Mouse (Mus musculus): ENCODE data around the gene Pde2a. TPM values are rescaled to one million over a fixed set of nuclear protein-coding genes. Genes with fewer than 3 reads are reported as not detected.
A peak's percentile ranks its signal among the peaks of the same experiment; 100 is the strongest.

Gene Pde2a
- total RNA-seq, 1 experiment from 2014 or later: 1.7 TPM

DNA sequence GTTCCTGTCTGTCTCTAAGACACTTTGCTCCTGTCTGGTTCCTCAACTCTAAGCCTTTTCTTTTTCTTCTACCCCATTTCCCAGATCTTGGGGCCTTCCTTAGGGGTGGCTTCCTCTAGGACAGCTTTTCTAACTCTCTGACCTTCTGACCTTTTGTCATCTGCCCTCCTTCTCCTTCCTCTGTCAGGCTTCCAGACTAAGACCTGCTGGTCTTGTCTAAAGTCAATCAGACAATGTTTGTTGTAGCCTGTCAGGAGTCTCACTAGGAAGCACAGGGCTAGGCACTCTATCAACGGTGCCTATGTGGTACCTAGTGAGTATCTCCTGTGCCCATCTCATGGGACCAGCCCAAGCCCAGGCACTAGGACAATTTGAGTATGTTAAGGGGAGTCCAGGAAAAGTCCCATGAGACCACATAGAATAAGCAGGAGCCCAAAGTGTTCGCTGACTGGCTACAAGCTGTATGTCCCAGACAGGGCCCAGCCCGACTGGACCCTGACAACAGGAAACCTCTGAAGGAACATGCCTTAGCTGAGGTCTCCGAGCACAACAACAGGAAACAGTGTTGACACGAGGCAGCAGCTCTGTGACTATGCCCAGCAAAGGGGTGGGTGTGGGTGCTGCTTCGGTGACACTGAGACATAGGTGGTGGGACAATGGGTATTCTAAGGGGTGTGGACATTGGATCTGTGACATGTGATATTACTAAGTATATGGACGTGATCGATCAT, 44.5 kb downstream of the Pde2a start:
- ATAC-seq (replicated peaks; ENCODE audit: low read depth, poor library complexity, severe bottlenecking): peak; percentile 71

DNA sequence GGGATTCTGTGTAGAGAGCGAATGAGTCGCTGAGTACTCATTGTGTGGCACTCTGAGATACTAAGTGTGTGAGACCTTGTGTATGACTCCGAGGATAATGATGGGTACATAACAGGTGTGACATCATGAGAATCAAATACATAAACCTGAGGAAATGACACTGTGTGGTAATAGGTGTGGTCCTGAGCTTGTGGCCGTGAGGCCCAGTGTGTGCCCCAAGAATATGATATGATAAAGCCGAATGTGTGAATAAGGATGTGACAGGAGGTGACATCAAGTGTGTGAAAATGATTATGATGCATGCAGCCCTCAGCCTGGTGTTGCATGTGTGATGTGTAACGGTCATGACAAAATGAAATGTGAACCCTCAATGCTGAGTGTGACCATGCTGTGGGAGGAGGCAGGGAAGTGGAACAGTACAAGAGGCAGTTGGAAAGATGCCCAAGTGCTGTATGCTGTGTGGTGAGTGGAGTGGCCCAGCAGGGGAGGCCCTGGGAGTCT, 45.1 kb downstream of the Pde2a start:
- ATAC-seq (replicated peaks; ENCODE audit: low read depth, poor library complexity, severe bottlenecking): peak; percentile 66

DNA sequence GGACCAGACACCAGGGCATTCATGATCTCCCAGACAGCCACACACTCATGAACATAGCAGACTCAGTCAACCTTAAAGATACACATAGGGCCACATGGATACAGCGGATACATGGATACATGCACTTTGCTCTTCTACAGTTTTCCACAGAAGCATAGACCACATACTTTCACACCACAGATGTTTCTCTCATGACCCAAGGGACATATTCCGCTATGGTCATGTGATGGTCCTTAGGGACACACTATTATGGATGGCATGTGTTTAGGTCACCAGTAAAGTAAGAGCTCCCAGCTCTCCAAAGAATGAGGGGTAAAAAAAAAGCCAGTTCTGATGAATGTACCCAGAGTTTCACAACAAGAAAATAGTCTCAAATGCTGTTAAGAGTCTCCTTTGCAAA, 49.9 kb downstream of the Pde2a start:
- ATAC-seq (replicated peaks; ENCODE audit: low read depth, poor library complexity, severe bottlenecking): no peak

DNA sequence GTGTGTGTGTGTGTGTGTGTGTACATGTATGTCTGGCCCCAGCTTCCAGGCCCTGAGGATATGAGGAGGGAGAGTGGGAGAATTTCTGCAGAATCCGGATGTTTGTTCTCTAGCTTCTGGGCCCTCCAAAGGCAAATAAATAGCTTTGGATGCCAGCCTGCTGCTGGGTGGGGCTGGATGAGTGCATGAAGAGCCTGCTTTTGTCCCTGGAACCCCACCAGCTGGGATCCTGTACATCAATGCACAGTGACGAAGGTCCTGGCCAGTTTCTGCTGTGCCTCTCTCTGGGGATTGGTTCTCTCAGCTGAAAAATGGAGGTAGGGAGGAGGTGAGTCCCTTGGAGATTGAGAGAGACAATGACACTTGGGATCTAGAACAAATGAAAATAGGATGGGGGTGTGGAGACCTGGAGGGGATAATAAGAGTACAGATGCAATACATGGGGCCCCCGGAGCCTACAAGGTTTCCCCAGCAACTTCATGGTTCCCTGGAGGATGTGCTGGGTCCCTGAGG, 50.5 kb downstream of the Pde2a start:
- ATAC-seq (replicated peaks; ENCODE audit: low read depth, poor library complexity, severe bottlenecking): no peak

DNA sequence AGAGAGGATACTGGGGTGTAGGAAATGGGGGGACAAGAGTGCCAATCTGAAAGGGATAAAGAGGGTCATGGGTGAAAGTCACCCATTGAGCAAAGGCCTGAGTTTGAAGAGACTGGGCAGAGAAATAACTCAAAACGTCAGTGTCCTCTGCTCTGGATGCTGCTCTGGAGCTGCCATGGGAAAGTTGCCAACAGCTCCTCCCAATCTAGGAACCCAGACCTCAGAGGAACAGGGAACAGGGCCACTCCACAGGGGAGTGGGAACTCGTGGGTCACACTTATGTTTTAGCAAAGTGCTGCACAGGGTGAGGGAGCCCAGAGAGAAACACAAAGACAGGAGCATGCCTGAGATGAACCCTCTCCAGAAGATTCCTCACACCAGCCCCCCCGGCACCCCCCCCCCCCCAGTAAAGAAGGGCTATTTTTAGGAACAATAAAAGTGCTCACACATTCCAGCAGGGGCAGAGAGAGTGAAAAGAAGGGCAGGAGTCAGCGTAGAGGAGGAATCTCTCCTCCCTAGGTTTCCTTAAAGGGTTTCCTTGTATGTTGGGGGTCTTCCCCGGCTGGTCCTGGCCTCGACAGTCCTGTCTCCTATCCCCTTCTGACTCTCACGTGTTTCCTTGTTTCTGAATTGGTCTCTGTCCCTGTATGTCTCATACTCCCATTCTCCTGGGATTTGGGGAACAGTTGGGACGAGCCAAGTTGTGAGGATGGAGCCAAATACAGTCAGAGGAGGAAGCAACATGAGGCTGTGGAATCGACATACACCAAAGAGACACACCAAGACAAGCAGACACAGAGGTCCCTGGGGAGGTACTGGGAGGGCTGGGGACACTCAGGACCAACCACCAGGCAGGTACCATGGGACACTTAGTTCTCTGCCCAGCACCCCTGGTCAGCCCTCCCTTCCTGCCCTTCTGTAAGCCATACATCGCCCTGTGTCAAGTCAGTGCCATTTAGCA, 51.4 kb downstream of the Pde2a start:
- no peak for ATAC-seq (replicated peaks; ENCODE audit: low read depth, poor library complexity, severe bottlenecking)

DNA sequence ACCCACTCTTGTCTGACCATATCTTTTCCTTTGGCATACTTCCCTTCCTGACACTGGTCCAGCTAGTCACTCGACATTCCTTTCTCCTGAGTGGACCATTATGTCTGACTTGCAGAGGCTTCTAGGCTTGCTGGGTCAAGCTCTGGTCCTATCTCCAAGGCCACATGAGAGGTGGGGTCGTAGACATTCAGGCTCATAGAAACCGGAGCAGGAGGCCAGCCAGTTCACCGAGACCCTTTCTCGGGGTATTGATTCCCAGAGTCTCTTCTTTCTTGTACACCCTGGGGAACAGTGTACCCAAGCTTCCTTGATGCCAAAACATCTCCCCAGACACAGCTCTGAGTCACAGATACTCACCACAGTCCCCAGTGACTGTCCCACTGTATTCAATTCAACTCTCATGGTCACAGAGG, 52.9 kb downstream of the Pde2a start:
- no peak for ATAC-seq (replicated peaks; ENCODE audit: low read depth, poor library complexity, severe bottlenecking)

DNA sequence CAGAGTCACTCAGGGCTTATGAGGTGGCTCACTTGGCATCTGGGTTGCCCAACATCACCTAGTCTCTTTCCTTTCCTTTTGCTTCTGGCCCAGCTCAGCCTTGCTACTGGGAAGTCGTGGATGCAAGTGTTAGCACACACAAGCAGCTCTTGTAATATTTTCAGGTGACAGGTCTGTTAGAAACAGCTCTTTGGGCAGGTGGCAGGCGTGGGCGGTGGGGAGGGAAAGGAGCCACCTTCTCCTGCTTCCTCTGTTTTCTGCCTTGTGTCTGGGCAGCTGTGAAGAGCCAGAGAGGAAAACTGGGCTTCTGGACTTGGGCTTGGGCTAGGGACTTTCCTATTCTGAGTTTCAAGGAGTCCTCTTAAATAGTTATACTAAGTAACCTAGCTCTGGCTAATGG, 54.5 kb downstream of the Pde2a start:
- no peak for ATAC-seq (replicated peaks; ENCODE audit: low read depth, poor library complexity, severe bottlenecking)

DNA sequence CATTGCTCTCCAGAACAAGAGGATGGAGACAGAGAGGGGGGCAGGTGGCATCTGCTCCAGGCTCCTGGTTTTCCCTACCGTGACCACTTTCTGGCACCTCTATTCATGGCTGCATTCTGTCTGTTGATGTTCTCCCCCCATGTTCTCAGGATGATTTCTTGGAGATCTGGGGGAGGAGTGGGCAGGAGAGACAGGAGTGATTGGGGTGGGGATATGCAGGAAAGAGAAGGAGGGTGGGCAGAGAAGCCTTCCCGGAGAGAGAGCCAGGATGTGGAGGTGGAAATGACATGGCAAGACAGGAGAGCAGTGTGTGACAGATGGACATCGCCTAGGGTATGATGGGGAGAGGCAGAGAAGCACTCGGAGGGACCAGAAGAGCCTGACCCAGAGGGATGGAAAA, 55.0 kb downstream of the Pde2a start:
- no peak for ATAC-seq (replicated peaks; ENCODE audit: low read depth, poor library complexity, severe bottlenecking)

DNA sequence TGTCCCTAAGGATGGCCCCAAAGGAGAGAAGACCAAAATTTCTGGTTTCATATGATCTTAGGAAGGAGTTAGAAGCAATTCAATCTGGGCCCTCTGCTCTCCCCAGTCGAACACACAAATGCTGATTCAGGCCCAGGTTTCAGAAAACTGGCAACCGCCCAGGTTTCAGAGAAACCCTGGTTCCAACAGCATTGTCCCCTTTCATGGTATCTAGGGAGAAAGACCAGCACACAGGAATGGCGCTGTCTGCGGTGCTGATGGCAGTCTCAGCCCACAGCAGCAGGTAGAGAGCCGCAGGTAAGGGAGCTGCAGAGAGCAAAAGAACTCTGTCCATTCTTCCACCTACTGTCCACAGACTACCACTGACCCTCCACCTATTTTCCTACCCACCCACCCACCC, 55.7 kb downstream of the Pde2a start:
- ATAC-seq (replicated peaks; ENCODE audit: low read depth, poor library complexity, severe bottlenecking): no peak

DNA sequence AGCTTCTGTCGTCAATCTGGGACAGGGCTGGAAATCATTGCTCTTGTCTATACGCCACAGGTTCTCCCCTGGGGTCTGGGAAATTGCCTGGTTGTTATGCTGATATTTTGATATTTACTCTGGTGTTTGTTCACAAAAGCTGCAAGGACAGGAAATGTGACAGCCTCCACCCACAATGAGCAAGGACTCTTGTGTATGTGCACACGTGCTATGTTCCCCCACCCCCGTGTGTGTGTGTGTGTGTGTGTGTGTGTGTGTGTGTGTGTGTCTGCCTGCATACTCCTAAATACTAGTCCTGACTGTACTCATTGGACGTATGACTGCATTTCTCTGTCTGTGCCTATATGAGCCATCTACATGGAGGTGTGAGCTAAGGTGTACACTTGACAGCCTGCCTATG, 56.6 kb downstream of the Pde2a start:
- ATAC-seq (replicated peaks; ENCODE audit: low read depth, poor library complexity, severe bottlenecking): no peak

DNA sequence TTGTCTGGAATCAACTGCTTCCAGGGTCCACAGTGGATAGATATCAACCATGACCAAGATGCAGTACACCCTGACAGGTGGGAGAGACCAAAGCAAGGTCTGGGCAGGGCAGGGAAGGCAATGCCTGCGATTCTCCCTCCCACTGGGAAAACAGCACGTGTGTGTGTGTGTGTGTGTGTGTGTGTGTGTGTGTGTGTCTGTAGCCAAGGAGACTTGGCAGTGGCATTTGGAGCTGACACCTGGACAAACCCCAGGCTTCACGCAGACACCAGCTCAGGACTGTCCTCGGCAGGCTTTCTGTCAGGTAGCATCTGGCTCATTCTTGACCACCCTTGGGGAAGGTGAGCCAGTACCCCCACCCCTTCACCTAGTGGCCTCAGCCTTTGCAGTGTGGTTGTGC, 58.4 kb downstream of the Pde2a start:
- ATAC-seq (replicated peaks; ENCODE audit: low read depth, poor library complexity, severe bottlenecking): no peak

DNA sequence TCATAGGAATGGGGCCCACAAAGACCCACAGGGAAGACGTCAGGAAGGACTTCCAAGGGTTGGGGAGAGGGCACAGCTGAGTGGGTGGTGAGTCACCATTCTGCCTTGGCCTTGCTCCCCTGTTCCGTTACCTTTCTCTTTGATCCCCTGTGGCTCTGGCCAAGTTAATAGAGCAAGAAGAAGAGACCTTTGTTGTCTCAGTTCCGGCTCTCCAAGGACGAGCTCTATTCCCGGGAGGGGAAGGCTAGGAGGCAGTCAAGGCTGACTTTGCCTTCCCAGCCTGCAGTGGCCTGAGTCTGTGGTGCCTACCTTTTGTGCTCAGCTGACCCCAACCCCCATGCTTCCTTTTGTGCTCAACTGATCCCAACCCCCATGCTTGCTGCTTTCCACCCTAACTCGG, 59.2 kb downstream of the Pde2a start:
- ATAC-seq (replicated peaks; ENCODE audit: low read depth, poor library complexity, severe bottlenecking): no peak

DNA sequence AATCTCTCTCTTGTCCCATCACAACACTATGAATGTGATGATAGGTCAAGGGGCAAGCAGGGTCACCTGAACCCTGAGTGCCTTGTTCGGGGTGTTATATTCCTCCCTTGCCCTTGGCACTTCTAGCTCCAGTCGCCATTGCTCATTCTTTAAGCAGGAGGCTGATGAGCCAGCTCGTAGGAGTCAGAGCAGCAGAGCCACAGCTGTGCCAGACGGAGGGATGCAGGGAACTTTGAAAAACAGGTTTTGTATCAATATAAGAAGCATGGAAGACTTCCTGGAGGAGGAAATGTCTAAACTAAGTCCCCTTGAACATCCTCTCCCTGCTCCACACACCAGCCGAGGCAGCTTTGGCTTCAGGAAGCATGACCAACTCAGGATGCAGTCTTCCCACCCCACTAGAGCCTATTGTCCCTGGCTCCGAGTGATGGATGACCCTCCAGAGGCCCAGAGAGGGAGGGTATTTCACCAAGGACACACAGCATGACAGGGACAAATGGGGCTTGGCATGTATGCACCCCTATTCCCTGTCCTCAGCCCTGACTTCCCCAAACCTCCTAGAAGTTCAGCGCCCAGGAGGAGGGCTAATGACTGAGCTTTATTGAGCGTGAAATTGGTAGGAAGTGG, 60.5 kb downstream of the Pde2a start:
- ATAC-seq (replicated peaks; ENCODE audit: low read depth, poor library complexity, severe bottlenecking): no peak

DNA sequence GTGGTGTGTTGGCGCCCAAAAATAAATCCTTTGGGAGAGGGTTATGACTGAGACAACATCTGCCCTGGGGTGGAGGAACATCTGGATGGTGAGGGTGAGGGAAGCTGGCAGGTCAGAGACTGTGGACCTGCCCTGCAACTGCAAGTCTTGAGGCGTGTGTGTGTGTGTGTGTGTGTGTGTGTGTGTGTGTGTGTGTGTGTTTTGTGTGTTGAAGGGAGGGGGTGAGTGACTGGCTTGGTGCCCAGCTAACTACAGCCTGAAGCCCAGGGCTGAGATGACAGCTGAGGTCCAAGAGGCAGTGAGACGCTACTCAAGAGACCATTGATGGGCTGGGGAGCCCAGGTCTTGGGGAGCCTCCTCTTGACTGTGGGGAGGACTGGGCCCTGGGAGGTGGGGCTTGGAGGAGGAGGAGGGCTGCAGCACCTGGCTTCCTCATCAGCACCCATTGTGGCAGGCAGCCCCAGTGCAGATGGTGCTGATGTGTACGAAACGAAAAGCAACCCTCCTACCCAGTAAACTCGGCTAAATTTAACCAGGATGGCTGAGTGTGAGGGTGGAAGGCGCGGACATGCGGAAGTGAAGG, 61.1 kb downstream of the Pde2a start:
- ATAC-seq (replicated peaks; ENCODE audit: low read depth, poor library complexity, severe bottlenecking): no peak

DNA sequence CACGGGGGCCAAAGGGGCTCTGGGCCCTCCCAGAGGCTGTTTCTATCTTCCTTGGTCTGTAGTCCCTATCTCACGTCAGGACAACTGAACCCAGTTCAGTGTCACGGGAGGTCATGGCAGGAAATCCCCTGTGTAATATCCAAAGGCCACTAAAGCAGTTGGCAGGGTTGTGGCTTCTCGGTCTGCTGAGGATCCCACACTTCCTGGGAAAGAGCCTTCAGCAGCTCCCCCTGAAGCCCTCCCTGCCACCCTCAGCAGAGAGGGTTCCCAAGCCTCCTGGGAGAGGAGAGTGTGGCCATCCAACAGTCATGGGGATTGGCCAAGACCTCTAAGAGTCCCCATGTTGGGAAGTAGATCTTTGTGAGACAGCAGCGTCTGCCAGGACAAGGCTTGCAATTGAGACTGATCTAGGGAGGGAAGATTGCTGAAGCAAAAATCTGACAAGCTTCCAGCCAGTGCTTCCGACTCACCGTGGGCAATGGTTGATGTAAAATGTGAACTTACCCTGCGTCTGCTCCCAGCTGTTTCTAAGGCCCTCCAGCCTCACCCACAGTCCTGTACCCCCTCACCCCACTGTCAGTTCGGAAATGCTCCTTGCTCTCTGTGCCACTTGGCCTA, 62.1 kb downstream of the Pde2a start:
- no peak for ATAC-seq (replicated peaks; ENCODE audit: low read depth, poor library complexity, severe bottlenecking)

DNA sequence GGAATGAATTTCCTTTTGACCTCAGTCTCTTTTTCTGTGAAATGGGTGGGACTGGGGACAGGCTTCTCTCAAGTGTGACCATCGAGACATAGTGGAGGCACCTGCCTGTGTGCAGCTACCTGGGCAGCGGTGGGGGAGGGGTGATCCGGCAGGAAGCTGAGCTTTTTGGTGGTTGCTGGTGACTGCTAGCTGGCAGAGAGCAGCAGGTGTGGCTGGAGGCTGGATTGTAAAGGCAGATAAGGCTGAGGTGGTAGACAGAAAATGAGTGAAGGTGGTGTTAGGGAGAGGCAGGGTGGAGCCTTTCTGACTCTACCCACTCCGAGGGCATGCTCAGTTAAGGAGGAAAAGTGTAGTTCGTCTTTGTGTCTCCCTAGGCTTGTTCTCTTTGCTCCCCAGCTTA, 65.6 kb downstream of the Pde2a start:
- no peak for ATAC-seq (replicated peaks; ENCODE audit: low read depth, poor library complexity, severe bottlenecking)

DNA sequence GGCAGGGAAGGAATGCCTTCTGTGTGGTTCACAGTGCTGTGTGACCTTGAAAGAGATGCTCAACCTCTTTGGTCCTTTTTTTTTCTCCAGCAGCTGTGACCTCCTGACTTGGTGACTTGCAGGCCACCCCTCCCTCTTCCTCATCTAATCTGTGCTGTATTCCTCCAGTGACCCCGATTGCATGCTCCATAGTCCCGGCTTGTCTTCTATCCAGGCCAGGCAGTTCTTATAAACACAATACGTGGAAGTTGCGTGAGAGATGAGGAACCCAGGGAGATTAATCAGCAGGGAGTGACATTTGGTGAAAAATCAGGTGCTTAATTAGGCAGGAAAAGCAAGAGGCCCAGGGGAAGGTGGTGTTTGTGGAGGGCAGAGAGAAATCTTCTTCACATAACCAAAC, 69.5 kb downstream of the Pde2a start:
- ATAC-seq (replicated peaks; ENCODE audit: low read depth, poor library complexity, severe bottlenecking): no peak

DNA sequence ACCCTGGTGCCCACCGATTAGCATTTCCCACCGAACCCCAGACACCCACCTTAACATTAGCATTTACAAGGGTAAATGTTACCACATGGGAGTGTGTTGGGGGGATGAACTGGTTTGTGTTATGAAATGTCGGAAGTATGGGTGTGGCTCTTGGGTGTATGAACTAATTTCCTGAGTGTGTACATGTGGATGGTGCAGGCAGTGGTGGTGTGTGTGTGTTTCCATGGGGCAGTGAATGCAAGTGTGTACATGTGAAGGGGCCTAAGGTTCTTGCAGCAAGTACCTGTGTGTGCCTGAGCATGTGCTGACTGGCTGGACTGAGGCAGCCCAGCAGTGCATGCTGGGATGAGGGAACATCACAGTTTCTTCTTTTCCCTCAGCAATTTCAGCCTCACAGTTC, 76.9 kb downstream of the Pde2a start:
- ATAC-seq (replicated peaks; ENCODE audit: low read depth, poor library complexity, severe bottlenecking): no peak

DNA sequence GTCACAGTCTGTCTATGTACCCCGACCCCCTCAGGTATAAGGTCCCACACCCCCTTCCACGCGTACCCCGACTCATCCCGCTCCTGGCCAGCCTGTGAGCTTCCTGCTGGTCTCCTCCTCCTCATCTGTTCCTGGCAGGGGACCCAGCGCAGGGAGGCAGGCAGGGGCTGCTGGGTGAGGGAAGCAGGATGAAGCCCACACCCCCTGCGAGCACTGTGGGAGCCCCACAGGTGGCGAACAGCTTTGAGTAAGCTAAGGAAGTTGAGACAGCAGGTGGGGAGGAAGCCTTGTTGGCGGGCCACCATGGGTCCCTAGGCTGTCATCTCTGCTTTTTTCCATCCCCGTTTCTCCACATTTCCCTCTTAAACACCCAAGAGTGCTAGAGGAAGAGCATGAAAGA, 77.8 kb downstream of the Pde2a start:
- no peak for ATAC-seq (replicated peaks; ENCODE audit: low read depth, poor library complexity, severe bottlenecking)

DNA sequence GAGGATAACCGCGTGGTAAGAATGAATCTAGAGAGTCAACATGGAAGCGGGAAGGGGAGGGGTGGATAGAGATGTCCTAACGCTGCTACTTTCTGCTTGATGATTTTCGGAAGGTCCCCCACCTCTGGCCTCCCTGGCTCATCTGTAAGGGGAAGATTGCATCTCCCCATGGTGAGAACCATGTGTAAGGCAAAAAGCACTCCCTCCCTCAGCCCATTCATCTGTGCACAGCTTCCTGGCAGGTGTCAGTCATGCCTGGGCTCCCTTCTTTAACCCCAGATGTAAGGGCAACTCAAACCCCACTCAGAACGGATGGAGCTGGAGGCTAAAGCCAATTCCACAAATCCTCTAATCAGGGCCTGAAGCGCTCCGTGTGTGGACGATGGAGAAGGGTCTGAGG, 78.2 kb downstream of the Pde2a start:
- ATAC-seq (replicated peaks; ENCODE audit: low read depth, poor library complexity, severe bottlenecking): no peak
